Mouse (Mus musculus): ENCODE results near the gene Ostm1.
A peak's percentile ranks its signal among the peaks of the same experiment; 100 is the strongest.

Ostm1 gene

DNA sequence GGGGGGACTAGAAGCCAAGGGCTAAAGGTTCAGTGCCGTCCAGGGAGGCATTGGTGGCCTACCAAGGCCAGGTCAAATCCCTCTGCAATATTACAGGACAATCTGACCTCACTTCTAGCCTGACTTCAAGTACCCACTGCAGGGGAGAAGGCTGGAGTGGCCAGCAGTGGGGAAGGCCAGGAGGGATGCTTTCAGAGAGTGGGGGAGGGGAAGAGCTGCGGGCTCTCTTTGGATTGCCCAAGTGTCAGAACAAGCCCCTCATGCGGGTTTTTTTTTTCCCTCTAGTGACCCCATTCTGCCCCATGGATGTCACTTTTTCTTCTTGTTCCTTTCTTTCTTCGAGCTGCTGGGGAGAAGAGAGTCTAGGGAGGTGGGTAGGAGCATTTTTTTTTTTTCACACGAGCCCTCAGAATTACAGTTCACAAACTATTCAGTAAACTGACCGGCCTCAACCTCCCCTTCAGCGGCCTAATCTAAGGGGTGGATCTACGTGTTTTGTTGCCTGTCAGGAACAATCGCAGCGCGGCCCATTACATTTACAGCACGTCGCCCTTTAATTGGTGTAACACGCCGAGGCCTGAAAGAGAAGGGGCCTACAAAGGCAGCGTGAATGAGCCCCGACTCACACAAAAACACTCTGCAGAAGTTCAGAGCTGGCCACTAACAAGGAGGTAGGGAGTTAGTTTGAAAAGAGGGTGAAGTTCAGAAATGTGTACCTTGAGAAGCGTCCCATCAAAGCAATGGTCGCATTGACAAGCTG is 47.2 kb downstream of the Ostm1 start:
- no peak for DNase-seq (ENCODE audit: low spot score)

- DNase-seq (ENCODE audit: low spot score), result no peak
These were observed 48.3 kb downstream of the Ostm1 start for GRCm38 (mm10) chr10:42631754-42632452.

- DNase-seq (ENCODE audit: low spot score), result no peak
These were observed 49.1 kb downstream of the Ostm1 start for GRCm38 (mm10) chr10:42632453-42633360.

GRCm38 (mm10) chr10:42633361-42634121 is 49.9 kb downstream of the Ostm1 start:
- DNase-seq (ENCODE audit: low spot score), result peak; percentile 39

DNA sequence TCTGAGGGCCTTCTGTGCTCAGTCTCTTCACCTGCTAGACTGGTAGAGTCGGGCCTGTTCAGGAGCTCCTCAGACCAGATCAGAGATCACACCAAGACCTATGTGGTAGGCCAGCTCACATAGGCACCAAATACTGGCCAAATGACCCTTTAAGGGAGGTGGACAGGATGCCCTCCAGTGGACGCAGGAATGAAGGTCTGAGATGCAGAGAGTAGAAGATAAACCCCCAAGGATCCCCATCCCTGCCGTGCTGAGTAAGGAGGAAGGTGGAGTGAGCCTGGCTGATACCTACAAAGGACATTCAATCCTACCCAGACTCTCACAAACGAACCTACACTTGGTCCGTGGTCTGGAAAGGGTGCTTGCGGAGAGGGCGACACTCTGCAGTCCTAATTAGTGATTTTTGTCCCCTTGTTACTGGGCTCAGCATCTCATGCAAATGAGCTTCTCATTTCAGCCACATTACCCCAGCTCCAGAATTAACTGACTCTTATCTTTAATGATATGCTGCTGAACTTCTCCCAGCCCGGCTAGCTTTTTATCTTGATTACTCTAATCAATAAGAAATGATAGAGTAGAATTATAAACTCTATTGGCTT is 50.6 kb downstream of the Ostm1 start:
- no peak for DNase-seq (ENCODE audit: low spot score)

DNA sequence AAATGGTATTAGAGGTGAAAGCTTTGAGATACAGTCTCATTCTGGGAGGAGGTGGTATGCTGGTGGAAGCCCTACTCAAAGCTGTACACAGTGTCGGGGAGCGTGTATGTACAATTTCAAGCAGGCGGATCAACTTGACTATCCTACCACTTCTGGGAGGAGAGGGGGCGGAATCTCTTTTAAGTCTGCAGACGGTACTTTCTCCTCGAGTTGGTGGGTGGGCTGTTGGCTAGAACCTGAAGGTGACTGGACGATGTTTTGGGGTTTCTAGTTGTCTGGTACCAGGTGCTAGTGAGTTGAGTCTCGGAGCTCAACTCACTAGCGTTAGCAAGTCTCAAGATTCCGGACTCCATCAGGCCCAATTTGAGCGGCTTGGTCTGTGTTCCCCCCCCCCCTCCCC is 51.4 kb downstream of the Ostm1 start:
- no peak for DNase-seq (ENCODE audit: low spot score)

DNA sequence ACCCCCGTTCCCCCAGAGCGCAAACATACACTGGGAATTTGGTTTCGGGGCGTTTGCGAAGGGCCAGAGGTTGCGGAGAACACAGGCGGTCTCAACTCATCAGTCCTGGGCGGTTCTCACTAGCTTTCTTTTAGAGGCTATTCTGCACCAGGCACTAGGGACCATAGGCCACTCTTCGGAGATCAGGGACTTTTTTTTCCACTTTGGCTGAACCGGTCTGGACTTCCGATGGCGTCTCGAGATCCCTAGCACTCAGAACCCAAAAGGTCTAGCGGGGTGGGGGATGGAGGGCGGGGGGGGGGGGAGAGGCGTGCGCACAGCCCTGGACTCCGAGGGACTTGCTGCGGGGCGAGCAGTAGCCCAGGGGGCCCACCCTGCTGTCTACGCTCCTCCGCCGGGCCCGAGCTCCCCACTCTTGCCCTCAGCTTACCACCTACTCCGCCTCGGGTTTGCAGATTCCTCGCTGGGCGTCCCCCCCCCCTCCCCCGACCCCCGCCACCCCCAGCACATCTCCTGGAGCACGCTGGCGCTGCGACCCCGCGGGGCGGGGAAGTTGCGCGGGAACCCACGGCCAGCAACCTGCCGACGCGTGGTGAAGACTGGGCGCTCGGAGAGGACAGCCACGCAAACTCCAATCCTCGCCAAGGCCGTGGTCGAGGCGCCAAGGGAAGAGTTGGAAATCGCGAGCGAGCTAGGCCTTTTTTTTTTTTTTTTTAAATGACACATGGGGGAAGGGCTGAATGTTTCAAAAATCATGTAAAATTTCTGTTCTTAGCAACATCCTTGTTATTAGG is 52.1 kb downstream of the Ostm1 start:
- no peak for DNase-seq (ENCODE audit: low spot score)

- DNase-seq (ENCODE audit: low spot score), result peak; percentile 12
These were observed 52.9 kb downstream of the Ostm1 start for GRCm38 (mm10) chr10:42636360-42637182.

DNA sequence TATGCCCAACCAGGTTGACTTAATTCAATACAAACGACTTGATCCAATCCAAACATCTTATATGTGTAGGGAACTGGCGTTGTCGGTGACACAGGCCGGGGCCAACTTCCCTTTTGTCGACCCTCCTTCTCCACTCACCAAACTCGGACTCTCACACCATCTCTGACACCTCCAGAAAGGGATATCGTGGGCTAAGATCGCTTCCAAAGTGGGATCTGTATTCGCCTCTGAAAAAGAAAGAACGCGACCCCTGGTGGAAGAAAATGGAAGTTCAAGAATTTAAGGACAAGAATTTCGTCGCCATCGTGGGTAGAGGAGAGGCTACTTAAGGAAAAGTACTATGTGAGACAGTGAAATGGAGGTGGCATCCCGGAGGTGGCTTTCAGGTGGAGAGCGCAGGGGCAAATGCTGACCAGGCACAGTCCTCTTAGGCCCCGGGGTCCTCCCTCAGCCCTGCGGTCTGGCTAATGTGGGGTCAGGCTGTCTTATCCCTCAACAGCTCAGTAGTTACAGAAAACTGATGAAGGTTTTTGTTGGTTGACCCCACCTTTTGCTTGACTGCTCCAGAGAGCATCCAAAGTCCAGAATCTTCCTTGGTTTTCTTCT is 53.7 kb downstream of the Ostm1 start:
- peak; percentile 35 for DNase-seq (ENCODE audit: low spot score)

DNA sequence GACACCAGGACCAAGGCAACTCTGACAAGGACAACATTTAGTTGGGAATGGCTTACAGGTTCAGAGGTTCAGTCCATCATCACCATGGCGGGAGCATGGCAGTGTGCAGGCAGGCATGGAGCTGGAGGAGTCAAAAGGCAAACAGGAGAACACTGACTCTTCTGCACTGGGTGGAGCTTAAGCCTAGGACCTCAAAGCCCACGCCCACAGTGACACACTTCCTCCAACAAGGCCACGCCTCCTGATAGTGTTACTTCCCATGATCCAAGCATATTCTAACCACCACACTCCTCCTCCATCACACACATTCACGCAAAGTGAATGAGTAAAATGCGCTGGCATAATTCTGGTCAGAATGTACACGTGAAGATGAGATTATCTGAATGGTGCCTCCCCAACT is 56.2 kb downstream of the Ostm1 start:
- no peak for DNase-seq (ENCODE audit: low spot score)

- DNase-seq (ENCODE audit: low spot score), result no peak
These were observed 60.0 kb downstream of the Ostm1 start for GRCm38 (mm10) chr10:42643638-42644037.

DNA sequence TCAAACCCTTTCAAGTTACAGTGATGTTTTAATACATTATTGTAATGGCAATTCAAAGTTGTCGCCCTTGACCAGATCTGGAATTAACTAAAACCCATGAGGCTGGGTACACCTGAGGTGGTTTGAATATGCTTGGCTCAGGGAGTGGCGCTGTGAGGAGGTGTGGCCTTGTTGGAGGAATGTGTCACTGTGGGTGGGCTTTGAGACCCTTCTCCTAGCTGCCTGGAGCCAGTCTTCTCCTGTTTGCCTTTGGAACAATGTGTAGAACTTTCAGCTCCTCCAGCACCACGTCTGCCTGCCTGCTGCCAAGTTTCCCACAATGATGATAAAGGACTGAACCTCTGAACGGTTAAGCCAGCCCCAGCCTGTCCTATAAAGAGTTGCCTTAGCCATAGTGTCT is 62.7 kb downstream of the Ostm1 start:
- DNase-seq (ENCODE audit: low spot score), result no peak

DNA sequence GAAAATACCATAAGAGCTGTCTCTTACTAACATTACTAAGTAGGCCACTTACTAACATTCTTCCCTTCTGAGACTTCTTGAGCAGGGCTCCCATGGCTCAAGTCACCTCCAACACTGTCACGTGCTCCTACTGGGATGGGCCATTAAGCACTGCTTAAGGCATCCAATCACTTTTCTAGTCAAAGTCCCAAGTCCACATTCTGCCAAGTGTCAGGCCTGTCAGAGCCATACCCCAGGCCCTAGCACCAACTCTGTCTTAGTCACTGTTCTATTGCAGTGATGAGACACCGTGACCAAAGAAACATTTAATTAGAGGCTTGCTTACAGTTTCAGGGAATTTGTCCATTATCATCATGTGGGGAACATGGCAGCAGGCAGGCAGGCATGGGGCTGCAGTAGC is 78.3 kb downstream of the Ostm1 start:
- DNase-seq (ENCODE audit: low spot score), result no peak

DNA sequence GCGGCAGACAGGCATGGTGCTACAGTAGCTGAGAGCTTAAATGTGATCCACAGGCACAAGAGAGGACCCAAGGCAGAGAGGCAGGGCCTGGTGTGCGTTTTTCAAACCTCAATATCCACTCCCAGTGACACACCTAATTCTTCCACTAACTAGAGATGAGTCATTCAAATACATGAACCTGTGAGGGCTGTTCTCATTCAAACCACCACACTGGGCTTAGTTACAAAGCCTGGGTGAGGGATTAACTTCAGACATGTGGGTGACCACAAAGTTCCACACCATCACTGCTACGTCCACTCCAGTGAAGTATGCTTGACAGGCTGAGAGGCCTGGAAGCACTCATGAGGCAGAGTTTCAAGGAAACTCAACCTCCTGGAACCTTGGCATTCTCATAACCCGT is 86.3 kb downstream of the Ostm1 start:
- no peak for DNase-seq (ENCODE audit: low spot score)

- peak; percentile 5 for DNase-seq (ENCODE audit: low spot score)
These were observed 89.2 kb downstream of the Ostm1 start for GRCm38 (mm10) chr10:42672798-42673197.

DNA sequence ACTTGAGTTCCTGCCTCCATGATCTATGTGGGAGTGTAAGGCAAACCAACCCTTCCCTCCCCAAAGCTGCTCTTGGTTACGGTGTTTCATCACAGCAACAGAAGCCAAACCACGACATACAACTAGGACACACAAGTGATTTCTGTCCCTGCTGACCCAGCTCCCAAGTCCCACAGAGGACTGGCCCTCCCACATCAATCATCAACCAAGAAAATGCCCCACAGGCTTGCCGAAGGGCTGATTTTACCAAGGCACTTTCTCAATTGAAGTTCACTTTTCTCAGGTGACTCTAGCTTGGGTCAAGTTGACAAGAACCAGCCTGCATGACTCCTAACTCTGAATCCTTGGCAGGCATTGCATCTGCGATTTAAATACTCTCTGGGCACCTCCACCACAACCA is 91.9 kb downstream of the Ostm1 start:
- DNase-seq (ENCODE audit: low spot score), result no peak

DNA sequence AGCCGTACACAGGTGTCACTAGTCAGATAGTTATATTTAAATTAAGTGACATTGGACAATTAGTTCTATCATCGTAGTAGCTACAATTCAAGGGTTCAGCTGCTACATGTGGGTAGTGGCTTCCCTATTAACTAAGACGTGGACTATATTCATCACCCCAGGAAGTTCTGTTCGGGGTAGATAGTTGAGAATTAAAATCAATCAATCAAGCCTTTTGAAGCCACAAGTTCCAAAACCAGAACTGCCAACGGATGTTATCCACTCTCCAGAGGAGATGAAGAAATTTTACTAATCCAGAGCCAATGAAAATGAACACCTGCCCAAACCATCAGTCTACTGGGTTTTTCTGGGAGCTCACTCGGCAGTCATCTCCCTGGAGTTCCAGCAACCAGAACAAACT is 94.7 kb downstream of the Ostm1 start:
- no peak for DNase-seq (ENCODE audit: low spot score)

- peak; percentile 91 for DNase-seq (ENCODE audit: low spot score)
These were observed 95.2 kb downstream of the Ostm1 start for GRCm38 (mm10) chr10:42678755-42679364.

DNA sequence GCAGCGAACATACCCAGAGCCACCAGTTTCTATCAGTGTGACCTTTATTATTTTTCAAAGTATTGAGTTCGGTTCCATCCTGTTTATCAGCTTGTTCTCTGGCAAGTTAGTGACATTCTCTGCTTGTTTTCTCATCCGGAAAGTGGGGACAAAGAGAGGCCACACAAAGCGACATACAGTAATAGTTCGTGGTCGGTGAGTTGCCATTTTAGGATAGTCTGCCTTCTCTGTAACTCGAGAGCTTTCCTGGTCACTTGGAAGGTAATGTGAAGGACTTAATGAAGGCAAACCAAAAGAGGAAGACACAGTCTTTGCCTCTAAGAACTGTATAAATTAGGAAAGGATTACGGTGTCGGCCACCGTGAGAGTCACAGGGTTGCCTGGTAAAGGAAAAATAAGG is 96.0 kb downstream of the Ostm1 start:
- no peak for DNase-seq (ENCODE audit: low spot score)
